Mouse (Mus musculus): Measurements from ENCODE around the gene Sepsecs. TPM values are rescaled to one million over a fixed set of nuclear protein-coding genes. Genes with fewer than 3 reads are reported as not detected.

Sepsecs gene
- polyA plus RNA-seq, 1 experiment from 2014 or later = 6.4 TPM

- ATAC-seq (ENCODE audit: insufficient number of reproducible peaks, low FRiP score) = no peak
Observed at GRCm38 (mm10) chr5:52604582-52605041, 64.9 kb downstream of the Sepsecs start.

GRCm38 (mm10) chr5:52590612-52591011, 78.9 kb downstream of the Sepsecs start:
- WGBS = 83% methylated on average over 9 of the region's 9 CpGs
- no peaks in the 10 kb centered on the region for H3K4me1 ChIP-seq (replicated peaks)
- no peaks in the 10 kb centered on the region for H3K9me3 ChIP-seq (replicated peaks)
- no peak overlapping the region for H3K4me3 ChIP-seq
- H3K36me3 ChIP-seq = no peaks in the 10 kb centered on the region
- ATAC-seq (ENCODE audit: insufficient number of reproducible peaks, low FRiP score) = no peak
- no peak overlapping the region for H3K27ac ChIP-seq (ENCODE audit: poor library complexity, severe bottlenecking)
- peaks cover 4% of the 10 kb centered on the region; the same call in 1 of the 2 replicates for H3K27me3 ChIP-seq (replicated peaks)
- H3K9ac ChIP-seq = no peak overlapping the region
- no peak overlapping the region for H3K4me2 ChIP-seq

More at GRCm38 (mm10) chr5:52604582-52605041, 64.9 kb downstream of the Sepsecs start:
- Histone ChIP-seq H3K27ac (ENCODE audit: poor library complexity, severe bottlenecking) (no peak overlapping the region), H3K27me3 (replicated peaks) (no peaks in the 10 kb centered on the region), H3K36me3 (no peaks in the 10 kb centered on the region), H3K4me3 (no peak overlapping the region), H3K4me1 (replicated peaks) (peaks cover 1% of the 10 kb centered on the region), H3K9me3 (replicated peaks) (peaks cover 16% of the 10 kb centered on the region; the same call in 1 of the 2 replicates), H3K9ac (no peak overlapping the region), H3K4me2 (no peak overlapping the region)
- WGBS = 49% methylated on average over 6 of the region's 6 CpGs

Other genes starting within 250 kb of the Sepsecs start
- gene Ccdc149, start 198.2 kb downstream of the Sepsecs start, polyA plus RNA-seq (2016; fragmentation: Nextera tagmentation; extraction: Ambion mirVana) = 2.6 and 3.1 TPM in 2 replicates
- 3.8 TPM in 2 replicates for gene Lgi2, start 103.2 kb downstream of the Sepsecs start, polyA plus RNA-seq (2016; fragmentation: Nextera tagmentation; extraction: Ambion mirVana)
- gene Pi4k2b, start 71.9 kb upstream of the Sepsecs start, polyA plus RNA-seq (2016; fragmentation: Nextera tagmentation; extraction: Ambion mirVana) = 10.5 and 10.9 TPM in 2 replicates
- gene Zcchc4, start 105.7 kb upstream of the Sepsecs start, polyA plus RNA-seq (2016; fragmentation: Nextera tagmentation; extraction: Ambion mirVana) = 10.6 and 11.4 TPM in 2 replicates
- 80.9 and 81.0 TPM in 2 replicates for gene Anapc4, start 164.3 kb upstream of the Sepsecs start, polyA plus RNA-seq (2016; fragmentation: Nextera tagmentation; extraction: Ambion mirVana)

Measured in heart, embryonic 12.5 days (tissue).